Mouse (Mus musculus): ENCODE measurements around the gene Ezr. TPM values are rescaled to one million over a fixed set of nuclear protein-coding genes. Genes with fewer than 3 reads are reported as not detected.

Gene Ezr
- polyA plus RNA-seq, 1 experiment from 2014 or later: 32.5 TPM

- Histone ChIP-seq H3K27ac (no peak overlapping the region), H3K27me3 (replicated peaks) (no peaks in the 10 kb centered on the region; the same call in 1 of the 2 replicates), H3K4me3 (no peak overlapping the region), H3K4me2 (no peak overlapping the region), H3K9ac (no peak overlapping the region), H3K9me3 (no peaks in the 10 kb centered on the region), H3K4me1 (peaks cover 11% of the 10 kb centered on the region), H3K36me3 (replicated peaks) (no peaks in the 10 kb centered on the region)
- no peak for ATAC-seq (replicated peaks)
- 71% methylated on average over 7 of the region's 7 CpGs for WGBS
Measured at GRCm38 (mm10) chr17:6764227-6764593, 18.4 kb downstream of the Ezr start.

DNA sequence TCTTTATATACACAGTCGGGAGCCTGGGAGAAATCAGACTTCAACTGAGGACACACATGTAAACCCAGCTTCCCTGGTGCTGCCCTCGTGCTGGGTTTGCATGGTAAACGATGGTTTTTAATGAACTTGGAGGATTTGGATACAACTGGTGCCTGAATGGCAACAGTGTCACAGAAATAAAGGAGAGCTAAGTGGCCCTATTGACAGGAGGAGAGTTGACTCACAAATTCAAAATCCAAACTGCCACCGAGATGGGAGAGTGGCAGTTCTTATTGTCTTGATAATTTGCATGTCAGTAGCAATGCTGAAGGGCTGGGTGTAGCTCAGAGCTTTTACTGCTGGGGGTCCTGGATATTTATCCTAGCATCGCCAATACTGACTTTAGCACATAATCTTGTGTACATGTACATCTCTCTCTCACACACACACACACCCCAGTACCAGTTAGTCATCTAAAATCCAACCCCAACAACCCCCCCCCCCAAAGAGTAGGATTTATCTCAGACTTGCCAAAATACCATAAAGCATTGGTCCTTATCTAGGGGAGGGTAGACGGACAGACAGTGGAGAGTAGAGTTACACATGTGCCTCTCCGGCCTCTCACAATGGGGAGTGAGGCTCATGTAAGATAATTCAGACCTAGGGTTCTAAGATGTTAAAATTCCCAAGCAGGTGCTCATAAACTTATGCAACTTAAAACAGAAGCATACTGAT lies 18.9 kb downstream of the Ezr start:
- Histone ChIP-seq H3K4me2 (no peak overlapping the region), H3K36me3 (replicated peaks) (no peaks in the 10 kb centered on the region), H3K9me3 (no peaks in the 10 kb centered on the region), H3K27me3 (replicated peaks) (no peaks in the 10 kb centered on the region), H3K4me3 (no peak overlapping the region), H3K27ac (no peak overlapping the region), H3K4me1 (peaks cover 11% of the 10 kb centered on the region), H3K9ac (no peak overlapping the region)
- no peak; the same call in 1 of the 2 replicates for ATAC-seq (replicated peaks)
- WGBS: 18% methylated on average over 7 of the region's 7 CpGs

GRCm38 (mm10) chr17:6759717-6760292 lies 22.8 kb downstream of the Ezr start:
- Histone ChIP-seq H3K27ac (no peak overlapping the region), H3K9ac (no peak overlapping the region), H3K9me3 (no peaks in the 10 kb centered on the region), H3K4me1 (peaks cover 11% of the 10 kb centered on the region), H3K27me3 (replicated peaks) (no peaks in the 10 kb centered on the region), H3K4me3 (no peak overlapping the region), H3K36me3 (replicated peaks) (no peaks in the 10 kb centered on the region), H3K4me2 (no peak overlapping the region)
- WGBS: 30% methylated on average over 9 of the region's 9 CpGs
- no peak for ATAC-seq (replicated peaks)

GRCm38 (mm10) chr17:6758845-6759244 lies 23.7 kb downstream of the Ezr start:
- Histone ChIP-seq H3K9ac (no peak overlapping the region), H3K27me3 (replicated peaks) (no peaks in the 10 kb centered on the region), H3K4me1 (peaks cover 11% of the 10 kb centered on the region), H3K36me3 (replicated peaks) (no peaks in the 10 kb centered on the region), H3K4me2 (no peak overlapping the region), H3K9me3 (no peaks in the 10 kb centered on the region), H3K27ac (no peak overlapping the region), H3K4me3 (no peak overlapping the region)
- no peak for ATAC-seq (replicated peaks)
- 52% methylated on average over 8 of the region's 8 CpGs for WGBS

DNA sequence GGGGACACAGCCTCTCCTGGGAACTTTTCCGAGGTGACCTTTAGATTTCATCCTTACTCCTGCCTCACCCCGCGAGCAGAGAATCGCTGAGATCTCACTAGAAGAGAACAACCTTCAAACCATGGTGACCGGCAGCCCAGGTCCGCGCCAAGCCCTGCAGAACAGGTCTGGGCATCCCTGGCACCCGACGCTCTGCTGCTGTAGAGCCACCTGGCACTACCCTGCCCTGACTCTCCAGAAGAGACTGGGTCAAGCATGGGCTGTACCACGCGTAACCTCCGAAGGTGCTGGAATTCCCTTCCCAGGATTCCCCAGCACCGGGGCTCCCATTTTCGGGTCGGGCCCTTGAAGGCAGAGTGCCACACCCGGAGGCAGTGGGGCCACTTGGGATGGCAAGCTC lies 24.7 kb downstream of the Ezr start:
- no peak for ATAC-seq (replicated peaks)
- no peak overlapping the region for H3K27ac ChIP-seq
- H3K27me3 ChIP-seq (replicated peaks): no peaks in the 10 kb centered on the region

GRCm38 (mm10) chr17:6755873-6756272 lies 26.7 kb downstream of the Ezr start:
- no peak for ATAC-seq (replicated peaks)
- Histone ChIP-seq H3K27me3 (replicated peaks) (no peaks in the 10 kb centered on the region), H3K36me3 (replicated peaks) (no peaks in the 10 kb centered on the region), H3K4me3 (no peak overlapping the region), H3K4me2 (no peak overlapping the region), H3K4me1 (0 out of 2 replicates have a peak, but pooled peaks cover 4% of the 10 kb centered on the region), H3K27ac (no peak overlapping the region), H3K9ac (no peak overlapping the region), H3K9me3 (no peaks in the 10 kb centered on the region)
- WGBS: 92% methylated on average over 8 of the region's 8 CpGs

More for the DNA sequence above, 24.7 kb downstream of the Ezr start:
- Histone ChIP-seq H3K9ac (no peak overlapping the region), H3K4me2 (no peak overlapping the region), H3K4me3 (no peak overlapping the region), H3K36me3 (replicated peaks) (no peaks in the 10 kb centered on the region), H3K9me3 (no peaks in the 10 kb centered on the region), H3K4me1 (peaks cover 5% of the 10 kb centered on the region; the same call in 1 of the 2 replicates)
- 97% methylated on average over 16 of the region's 16 CpGs for WGBS

DNA sequence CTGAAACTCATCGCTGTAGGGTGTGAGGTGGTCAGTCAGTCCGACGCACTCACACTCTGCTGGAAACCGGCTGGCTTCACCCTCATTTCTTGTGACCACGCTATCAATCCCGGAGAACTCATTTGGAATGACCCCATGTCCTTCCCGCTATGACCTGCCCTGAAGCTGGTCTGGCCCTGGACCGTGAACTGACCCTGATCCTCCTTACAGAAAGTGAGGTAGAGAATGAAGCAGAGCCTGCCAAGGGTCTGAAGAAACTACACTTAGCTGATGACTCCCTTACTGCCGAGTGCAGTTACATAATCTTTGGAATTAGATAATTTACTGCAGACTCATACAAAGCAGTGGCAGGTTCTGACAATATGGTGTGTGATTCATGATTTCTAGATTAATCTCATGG lies 27.4 kb downstream of the Ezr start:
- Histone ChIP-seq H3K27me3 (replicated peaks) (no peaks in the 10 kb centered on the region), H3K9me3 (no peaks in the 10 kb centered on the region), H3K4me1 (0 out of 2 replicates have a peak, but pooled peaks cover 4% of the 10 kb centered on the region), H3K4me3 (no peak overlapping the region), H3K36me3 (replicated peaks) (no peaks in the 10 kb centered on the region), H3K4me2 (no peak overlapping the region), H3K27ac (no peak overlapping the region), H3K9ac (no peak overlapping the region)
- ATAC-seq (replicated peaks): no peak
- 95% methylated on average over 9 of the region's 9 CpGs for WGBS

GRCm38 (mm10) chr17:6752375-6752774 lies 30.2 kb downstream of the Ezr start:
- Histone ChIP-seq H3K9me3 (no peaks in the 10 kb centered on the region), H3K4me1 (0 out of 2 replicates have a peak, but pooled peaks cover 8% of the 10 kb centered on the region), H3K36me3 (replicated peaks) (no peaks in the 10 kb centered on the region), H3K4me2 (no peak overlapping the region), H3K27ac (no peak overlapping the region), H3K27me3 (replicated peaks) (no peaks in the 10 kb centered on the region), H3K4me3 (no peak overlapping the region), H3K9ac (no peak overlapping the region)
- 42% methylated on average over 7 of the region's 7 CpGs for WGBS
- no peak for ATAC-seq (replicated peaks)

DNA sequence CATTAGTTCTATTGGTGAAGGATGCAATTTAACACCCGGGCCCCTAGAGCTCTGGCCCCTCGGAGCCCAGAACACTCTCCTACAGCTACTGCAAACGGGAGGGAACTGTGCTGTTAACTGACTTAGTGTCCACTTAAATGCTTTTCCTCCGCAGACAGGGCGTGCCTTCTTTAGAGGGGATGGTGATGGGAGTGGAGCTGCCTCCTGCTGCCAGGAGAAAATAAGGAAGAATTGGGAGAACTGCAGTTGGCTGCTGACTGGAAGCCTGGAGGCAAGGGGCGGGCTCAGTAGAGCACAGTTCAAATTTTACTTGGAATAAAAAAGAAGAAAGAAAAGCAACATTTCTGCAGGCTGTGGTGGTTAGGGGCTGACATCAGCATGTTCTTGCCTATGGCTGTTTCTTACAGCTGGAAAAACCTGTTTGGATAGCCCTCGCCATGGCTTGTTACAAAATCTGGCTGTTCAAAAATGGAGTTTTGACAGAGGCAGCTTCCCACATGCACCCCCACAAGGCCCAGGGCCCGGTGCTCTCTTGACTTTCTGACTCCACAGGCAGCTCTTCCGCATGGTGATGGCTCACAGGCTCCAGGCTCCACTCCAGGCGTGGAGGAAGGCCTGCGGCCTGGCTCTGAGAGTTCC lies 31.2 kb downstream of the Ezr start:
- H3K9me3 ChIP-seq: no peaks in the 10 kb centered on the region
- H3K27me3 ChIP-seq (replicated peaks): no peaks in the 10 kb centered on the region
- 87% methylated on average over 11 of the region's 11 CpGs for WGBS
- H3K4me3 ChIP-seq: no peak overlapping the region
- H3K27ac ChIP-seq: no peak overlapping the region
- H3K4me2 ChIP-seq: no peak overlapping the region
- no peak overlapping the region for H3K9ac ChIP-seq
- no peak for ATAC-seq (replicated peaks)
- peaks cover 18% of the 10 kb centered on the region for H3K4me1 ChIP-seq
- H3K36me3 ChIP-seq (replicated peaks): no peaks in the 10 kb centered on the region

- no peaks in the 10 kb centered on the region for H3K27me3 ChIP-seq (replicated peaks)
- H3K4me1 ChIP-seq: peaks cover 29% of the 10 kb centered on the region
- H3K9ac ChIP-seq: no peak overlapping the region
- no peak overlapping the region for H3K27ac ChIP-seq
- no peak overlapping the region for H3K4me2 ChIP-seq
- ATAC-seq (replicated peaks): no peak
- WGBS: 88% methylated on average over 17 of the region's 17 CpGs
- no peak overlapping the region for H3K4me3 ChIP-seq
- no peaks in the 10 kb centered on the region for H3K9me3 ChIP-seq
- no peaks in the 10 kb centered on the region for H3K36me3 ChIP-seq (replicated peaks)
Measured at GRCm38 (mm10) chr17:6748779-6749464, 33.7 kb downstream of the Ezr start.

- H3K36me3 ChIP-seq (replicated peaks): no peaks in the 10 kb centered on the region
- no peak for ATAC-seq (replicated peaks)
- no peaks in the 10 kb centered on the region for H3K9me3 ChIP-seq
- no peak overlapping the region for H3K9ac ChIP-seq
- peaks cover 31% of the 10 kb centered on the region for H3K4me1 ChIP-seq
- no peak overlapping the region for H3K4me3 ChIP-seq
- H3K27ac ChIP-seq: no peak overlapping the region
- 38% methylated on average over 7 of the region's 7 CpGs for WGBS
- no peaks in the 10 kb centered on the region for H3K27me3 ChIP-seq (replicated peaks)
- no peak overlapping the region for H3K4me2 ChIP-seq
Measured at GRCm38 (mm10) chr17:6747478-6747877, 35.1 kb downstream of the Ezr start.

DNA sequence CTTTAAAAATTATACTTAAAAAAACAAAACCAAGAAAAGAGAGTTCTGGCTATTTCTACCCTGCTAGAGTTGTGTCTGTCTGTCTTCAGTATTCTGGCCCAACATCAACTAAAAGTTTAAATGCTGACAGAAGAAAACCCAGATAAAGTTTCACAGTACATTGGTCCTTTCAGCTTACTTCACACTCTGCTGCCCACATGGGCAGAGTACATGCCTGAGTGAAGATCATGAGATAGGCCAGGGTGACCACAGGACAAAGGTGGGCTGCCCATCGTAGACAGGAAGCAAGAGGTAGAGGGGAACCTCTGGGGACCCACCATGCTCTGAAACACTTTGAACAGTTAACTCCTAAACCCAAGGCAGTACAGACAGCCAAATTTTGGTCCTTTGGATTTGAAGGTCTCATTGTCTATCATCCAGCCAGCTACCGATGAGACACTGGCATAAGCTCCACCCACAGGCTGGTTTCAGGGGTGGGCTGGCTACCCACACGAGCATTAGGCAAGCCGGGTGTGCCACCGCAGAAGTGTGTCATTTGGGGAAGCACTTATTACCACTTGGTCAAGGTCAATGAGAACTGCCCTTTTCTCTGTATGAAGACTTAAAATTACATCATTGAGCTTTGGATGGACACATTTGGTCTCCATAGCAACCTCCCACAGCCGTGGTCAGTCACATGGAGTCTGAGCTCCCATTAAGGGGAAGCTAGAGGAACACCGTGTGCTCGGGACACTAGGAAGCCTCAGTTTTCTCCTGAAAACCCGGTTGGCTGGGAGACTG lies 35.9 kb downstream of the Ezr start:
- peaks cover 36% of the 10 kb centered on the region for H3K4me1 ChIP-seq
- 60% methylated on average over 9 of the region's 9 CpGs for WGBS
- H3K27me3 ChIP-seq (replicated peaks): no peaks in the 10 kb centered on the region
- H3K9me3 ChIP-seq: no peaks in the 10 kb centered on the region
- H3K4me2 ChIP-seq: no peak overlapping the region
- H3K4me3 ChIP-seq: no peak overlapping the region
- ATAC-seq (replicated peaks): no peak
- no peaks in the 10 kb centered on the region for H3K36me3 ChIP-seq (replicated peaks)
- no peak overlapping the region for H3K9ac ChIP-seq
- H3K27ac ChIP-seq: peak overlapping the region; percentile 69

All from midbrain, embryonic 15.5 days (tissue).